Comparison of ENCODE assay signal across 29 mouse cellular contexts in genomic region chr13:70344311-70344710, GRCm38 (mm10).
DNase-seq lines count a peak whose midpoint lies in the region; ATAC-seq and TF ChIP-seq lines count a peak whose summit lies in the region.
"Had no signal": no experiment of that assay in that cellular context is flagged by ENCODE, and none has a peak within 500 bp of the region (broad histone marks: within the 10 kb centered on the region; RNA-seq: fewer than 3 reads in every experiment).

No protein-coding gene starts in this region.

- H3K36me3 ChIP-seq in kidney, embryonic 15.5 days, result no peaks in the 10 kb centered on the region
- no peaks in the 10 kb centered on the region for H3K36me3 ChIP-seq in hindbrain, embryonic 12.5 days
- H3K36me3 ChIP-seq: embryonic facial prominence, embryonic 10.5 days; embryonic facial prominence, embryonic 15.5 days had no signal

- WGBS in kidney, embryonic 15.5 days, result 62% methylated on average over 5 of the region's 5 CpGs
- 53% methylated on average over 5 of the region's 5 CpGs for WGBS in hindbrain, embryonic 12.5 days

- DNase-seq in kidney, adult 11 months, result no peak
- peak; percentile 3 for DNase-seq in Patski (ENCODE audit: low read depth, low spot score)
- DNase-seq in retina, embryonic 14.5 days (ENCODE audit: low spot score), result peak; percentile 20
- DNase-seq in spleen, adult 18-20 months, result no peak
- DNase-seq: adrenal gland, adult 2 months; adrenal gland, postnatal 36 days; B cell, adult 2 months; cerebellum, adult 2 months; cerebellum, postnatal 25 days; gastrocnemius, adult 2 months; gastrocnemius, postnatal 36 days; heart, adult 18-20 months; heart, postnatal 36 days; kidney, postnatal 10 days; layer of hippocampus, postnatal 36 days; liver; lung, adult 2 months; lung, postnatal 10 days; right cerebral cortex, postnatal 4 days; thymus, adult 2 months had no signal

- no peaks in the 10 kb centered on the region for H3K9me3 ChIP-seq in kidney, embryonic 15.5 days (replicated peaks)
- H3K9me3 ChIP-seq in hindbrain, embryonic 12.5 days (replicated peaks), result no peaks in the 10 kb centered on the region
- H3K9me3 ChIP-seq: embryonic facial prominence, embryonic 10.5 days; embryonic facial prominence, embryonic 15.5 days had no signal

- H3K9ac ChIP-seq in kidney, embryonic 15.5 days, result no peak overlapping the region
- no peak overlapping the region for H3K9ac ChIP-seq in hindbrain, embryonic 12.5 days
- H3K9ac ChIP-seq: embryonic facial prominence, embryonic 15.5 days; liver, embryonic 14.5 days had no signal

- no peak overlapping the region for H3K27ac ChIP-seq in kidney, embryonic 15.5 days
- H3K27ac ChIP-seq in hindbrain, embryonic 12.5 days, result no peak overlapping the region
- H3K27ac ChIP-seq: embryonic facial prominence, embryonic 10.5 days; embryonic facial prominence, embryonic 15.5 days; gastrocnemius, adult 2 months; liver, embryonic 14.5 days; macrophage had no signal

- no peak overlapping the region for H3K4me2 ChIP-seq in kidney, embryonic 15.5 days
- H3K4me2 ChIP-seq in hindbrain, embryonic 12.5 days (replicated peaks), result no peak overlapping the region
- H3K4me2 ChIP-seq: embryonic facial prominence, embryonic 15.5 days; heart, embryonic 11.5 days had no signal

- CTCF ChIA-PET in Patski (lab: Charles Lee), result interaction anchor here (0.8 kb wide), 1 partner anchor 111 kb away, joined by 3 read pairs; no protein-coding TSS in a partner anchor

- peak; percentile 62; the same call in 1 of the 2 replicates for ATAC-seq in kidney, embryonic 15.5 days (replicated peaks; ENCODE audit: low FRiP score)
- no peak for ATAC-seq in Patski
- peak; percentile 72; the same call in 1 of the 2 replicates for ATAC-seq in hindbrain, embryonic 12.5 days (ENCODE audit: low FRiP score)
- ATAC-seq: activated CD4-positive, CD25-positive, alpha-beta regulatory T cell, adult 4 months; forebrain, embryonic 16.5 days had no signal

- POLR2A ChIA-PET in Patski (lab: Charles Lee), result interaction anchor here (0.7 kb wide), 1 partner anchor 41 kb away, joined by 3 read pairs; no protein-coding TSS in a partner anchor

- no peak for TF ChIP-seq CTCF in Patski (IDR thresholded peaks at IDR 0.05)

- H3K27me3 ChIP-seq in kidney, embryonic 15.5 days, result no peaks in the 10 kb centered on the region
- no peaks in the 10 kb centered on the region for H3K27me3 ChIP-seq in Patski
- H3K27me3 ChIP-seq in hindbrain, embryonic 12.5 days, result no peaks in the 10 kb centered on the region
- H3K27me3 ChIP-seq: embryonic facial prominence, embryonic 15.5 days had no signal

- in situ Hi-C loops in Patski (cut with MboI; ENCODE audit: low pct_unique_long_range_greater_than_20kb), result no loop called here

- no peak overlapping the region for H3K4me3 ChIP-seq in kidney, embryonic 15.5 days (replicated peaks)
- H3K4me3 ChIP-seq in hindbrain, embryonic 12.5 days, result no peak overlapping the region
- H3K4me3 ChIP-seq: embryonic facial prominence, embryonic 10.5 days; embryonic facial prominence, embryonic 15.5 days; gastrocnemius, adult 2 months had no signal

- H3K4me1 ChIP-seq in kidney, embryonic 15.5 days, result peaks cover 5% of the 10 kb centered on the region; the same call in 1 of the 2 replicates
- peaks cover 12% of the 10 kb centered on the region for H3K4me1 ChIP-seq in hindbrain, embryonic 12.5 days
- H3K4me1 ChIP-seq: embryonic facial prominence, embryonic 15.5 days had no signal

Comparison
In these comparisons a context has a peak if more than half of its experiments do, and no peak if none do; other contexts are left out.
1. DNase-seq: peak in Patski (single experiment) and retina, embryonic 14.5 days (single experiment); none in kidney, adult 11 months (single experiment) and spleen, adult 18-20 months (0 of 2).